Mouse (Mus musculus): ENCODE data around the gene Kansl2. TPM values are rescaled to one million over a fixed set of nuclear protein-coding genes. Genes with fewer than 3 reads are reported as not detected.

Kansl2 gene
- polyA plus RNA-seq, 1 experiment = 60.7 TPM

- WGBS = 95% methylated on average over 2 of the region's 2 CpGs
- H3K27me3 ChIP-seq (ENCODE audit: control insufficient read depth, insufficient read depth, low read length) = no peaks in the 10 kb centered on the region
- H3K4me3 ChIP-seq (replicated peaks; ENCODE audit: insufficient read depth, low read depth, low read length) = no peak overlapping the region
- no peak overlapping the region for H3K27ac ChIP-seq (ENCODE audit: insufficient read depth, low read length)
- DNase-seq = no peak
- peaks cover 5% of the 10 kb centered on the region for H3K4me1 ChIP-seq (ENCODE audit: control insufficient read depth, insufficient read depth, low read length)
- no peak for TF ChIP-seq CTCF (IDR thresholded peaks at IDR 0.05; ENCODE audit: borderline replicate concordance, insufficient read depth, low read depth, low read length)
- no peak for TF ChIP-seq POLR2A (IDR thresholded peaks at IDR 0.05; ENCODE audit: borderline replicate concordance, insufficient read depth, low read length)
Observed at GRCm38 (mm10) chr15:98552758-98553157, 18.7 kb upstream of the Kansl2 start.

GRCm38 (mm10) chr15:98546843-98547242 lies 12.8 kb upstream of the Kansl2 start:
- no peak for TF ChIP-seq POLR2A (IDR thresholded peaks at IDR 0.05; ENCODE audit: borderline replicate concordance, insufficient read depth, low read length)
- no peak for TF ChIP-seq CTCF (IDR thresholded peaks at IDR 0.05; ENCODE audit: borderline replicate concordance, insufficient read depth, low read depth, low read length)
- H3K4me3 ChIP-seq (replicated peaks; ENCODE audit: insufficient read depth, low read depth, low read length) = no peak overlapping the region
- DNase-seq = no peak
- H3K27ac ChIP-seq (ENCODE audit: insufficient read depth, low read length) = no peak overlapping the region
- H3K27me3 ChIP-seq (ENCODE audit: control insufficient read depth, insufficient read depth, low read length) = no peaks in the 10 kb centered on the region
- 83% methylated on average over 5 of the region's 5 CpGs for WGBS
- peaks cover 6% of the 10 kb centered on the region; the same call in 1 of the 2 replicates for H3K4me1 ChIP-seq (ENCODE audit: control insufficient read depth, insufficient read depth, low read length)

- Histone ChIP-seq H3K4me3 (replicated peaks; ENCODE audit: insufficient read depth, low read depth, low read length) (no peak overlapping the region), H3K27me3 (ENCODE audit: control insufficient read depth, insufficient read depth, low read length) (no peaks in the 10 kb centered on the region), H3K4me1 (ENCODE audit: control insufficient read depth, insufficient read depth, low read length) (peaks cover 6% of the 10 kb centered on the region; the same call in 1 of the 2 replicates), H3K27ac (ENCODE audit: insufficient read depth, low read length) (no peak overlapping the region)
- no peak for TF ChIP-seq POLR2A (IDR thresholded peaks at IDR 0.05; ENCODE audit: borderline replicate concordance, insufficient read depth, low read length)
- TF ChIP-seq CTCF (IDR thresholded peaks at IDR 0.05; ENCODE audit: borderline replicate concordance, insufficient read depth, low read depth, low read length) = no peak
- 98% methylated on average over 3 of the region's 3 CpGs for WGBS
- no peak for DNase-seq
Observed at GRCm38 (mm10) chr15:98545151-98545550, 11.1 kb upstream of the Kansl2 start.

GRCm38 (mm10) chr15:98543341-98543740 lies 9.3 kb upstream of the Kansl2 start:
- no peak overlapping the region for H3K4me3 ChIP-seq (replicated peaks; ENCODE audit: insufficient read depth, low read depth, low read length)
- DNase-seq = no peak
- TF ChIP-seq POLR2A (IDR thresholded peaks at IDR 0.05; ENCODE audit: borderline replicate concordance, insufficient read depth, low read length) (no peak), CTCF (IDR thresholded peaks at IDR 0.05; ENCODE audit: borderline replicate concordance, insufficient read depth, low read depth, low read length) (no peak)
- WGBS = 77% methylated on average over 4 of the region's 4 CpGs
- H3K4me1 ChIP-seq (ENCODE audit: control insufficient read depth, insufficient read depth, low read length) = peaks cover 6% of the 10 kb centered on the region; the same call in 1 of the 2 replicates
- no peaks in the 10 kb centered on the region for H3K27me3 ChIP-seq (ENCODE audit: control insufficient read depth, insufficient read depth, low read length)
- H3K27ac ChIP-seq (ENCODE audit: insufficient read depth, low read length) = no peak overlapping the region

GRCm38 (mm10) chr15:98541064-98541463 lies 7.0 kb upstream of the Kansl2 start:
- DNase-seq = no peak
- no peak for TF ChIP-seq POLR2A (IDR thresholded peaks at IDR 0.05; ENCODE audit: borderline replicate concordance, insufficient read depth, low read length)
- H3K27ac ChIP-seq (ENCODE audit: insufficient read depth, low read length) = no peak overlapping the region
- H3K4me1 ChIP-seq (ENCODE audit: control insufficient read depth, insufficient read depth, low read length) = no peaks in the 10 kb centered on the region; the same call in 1 of the 2 replicates
- 84% methylated on average over 6 of the region's 6 CpGs for WGBS
- no peaks in the 10 kb centered on the region for H3K27me3 ChIP-seq (ENCODE audit: control insufficient read depth, insufficient read depth, low read length)
- H3K4me3 ChIP-seq (replicated peaks; ENCODE audit: insufficient read depth, low read depth, low read length) = no peak overlapping the region

GRCm38 (mm10) chr15:98537923-98538322 lies 3.9 kb upstream of the Kansl2 start:
- DNase-seq = no peak
- Histone ChIP-seq H3K4me3 (replicated peaks; ENCODE audit: insufficient read depth, low read depth, low read length) (no peak overlapping the region), H3K4me1 (ENCODE audit: control insufficient read depth, insufficient read depth, low read length) (no peaks in the 10 kb centered on the region; the same call in 1 of the 2 replicates), H3K27me3 (ENCODE audit: control insufficient read depth, insufficient read depth, low read length) (no peaks in the 10 kb centered on the region), H3K27ac (ENCODE audit: insufficient read depth, low read length) (no peak overlapping the region)
- 69% methylated on average over 4 of the region's 4 CpGs for WGBS
- TF ChIP-seq POLR2A (IDR thresholded peaks at IDR 0.05; ENCODE audit: borderline replicate concordance, insufficient read depth, low read length) (no peak), CTCF (IDR thresholded peaks at IDR 0.05; ENCODE audit: borderline replicate concordance, insufficient read depth, low read depth, low read length) (no peak)

- WGBS = 81% methylated on average over 8 of the region's 8 CpGs
- DNase-seq = no peak
- TF ChIP-seq CTCF (IDR thresholded peaks at IDR 0.05; ENCODE audit: borderline replicate concordance, insufficient read depth, low read depth, low read length) = no peak
- no peak for TF ChIP-seq POLR2A (IDR thresholded peaks at IDR 0.05; ENCODE audit: borderline replicate concordance, insufficient read depth, low read length)
- Histone ChIP-seq H3K4me3 (replicated peaks; ENCODE audit: insufficient read depth, low read depth, low read length) (no peak overlapping the region), H3K27ac (ENCODE audit: insufficient read depth, low read length) (no peak overlapping the region), H3K4me1 (ENCODE audit: control insufficient read depth, insufficient read depth, low read length) (peaks cover 3% of the 10 kb centered on the region), H3K27me3 (ENCODE audit: control insufficient read depth, insufficient read depth, low read length) (no peaks in the 10 kb centered on the region)
Observed at GRCm38 (mm10) chr15:98536828-98537510, 2.9 kb upstream of the Kansl2 start.

- TF ChIP-seq POLR2A (IDR thresholded peaks at IDR 0.05; ENCODE audit: borderline replicate concordance, insufficient read depth, low read length) = no peak
- no peak for TF ChIP-seq CTCF (IDR thresholded peaks at IDR 0.05; ENCODE audit: borderline replicate concordance, insufficient read depth, low read depth, low read length)
- Histone ChIP-seq H3K4me3 (replicated peaks; ENCODE audit: insufficient read depth, low read depth, low read length) (no peak overlapping the region), H3K27me3 (ENCODE audit: control insufficient read depth, insufficient read depth, low read length) (no peaks in the 10 kb centered on the region), H3K27ac (ENCODE audit: insufficient read depth, low read length) (no peak overlapping the region), H3K4me1 (ENCODE audit: control insufficient read depth, insufficient read depth, low read length) (peaks cover 3% of the 10 kb centered on the region)
- WGBS = 52% methylated on average over 4 of the region's 4 CpGs
- DNase-seq = no peak
Observed at GRCm38 (mm10) chr15:98535921-98536320, 1.9 kb upstream of the Kansl2 start.

Data from cerebellum, adult 2 months (tissue).